Mouse (Mus musculus): ENCODE data around the gene Fbln1.

DNA sequence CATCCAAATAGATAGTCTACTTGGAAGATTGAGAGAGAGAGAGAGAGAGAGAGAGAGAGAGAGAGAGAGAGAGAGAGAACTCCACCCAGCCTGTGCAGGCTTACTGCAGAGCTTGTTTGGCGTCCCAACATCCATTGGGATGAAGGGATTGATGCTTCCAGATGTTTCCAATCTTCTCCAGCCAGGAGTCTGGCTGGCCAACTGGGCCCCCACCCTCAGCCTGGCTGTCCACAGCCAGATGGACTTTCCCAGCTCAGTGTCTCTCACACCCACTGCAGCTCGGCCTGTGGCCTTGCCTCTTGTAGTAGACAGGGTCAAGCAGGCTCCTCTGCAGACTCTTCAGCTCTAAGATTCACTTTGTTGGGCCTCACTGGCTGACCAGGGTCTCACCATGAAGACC lies 33.7 kb upstream of the Fbln1 start:
- TF ChIP-seq CTCF (IDR thresholded peaks at IDR 0.05; ENCODE audit: control insufficient read depth, insufficient read depth, insufficient read length) (no peak), CEBPB (IDR thresholded peaks at IDR 0.05; ENCODE audit: low read depth) (no peak), MAX (IDR thresholded peaks at IDR 0.05) (no peak), USF1 (IDR thresholded peaks at IDR 0.05; ENCODE audit: low read depth) (no peak), MYOG (IDR thresholded peaks at IDR 0.05; ENCODE audit: control insufficient read depth, extremely low read depth, insufficient read length) (no peak), MYOD1 (IDR thresholded peaks at IDR 0.05; ENCODE audit: control insufficient read depth, insufficient read length, low read depth) (no peak), FOSL1 (IDR thresholded peaks at IDR 0.05; ENCODE audit: insufficient read depth, low read length, poor library complexity, severe bottlenecking) (no peak)
